Mouse (Mus musculus) forebrain, embryonic 14.5 days (tissue): ENCODE measurements around the gene Itprid1. TPM values are rescaled to one million over a fixed set of nuclear protein-coding genes. Genes with fewer than 3 reads are reported as not detected.
A peak's percentile ranks its signal among the peaks of the same experiment; 100 is the strongest.

ENCODE experiments used
- ATAC-seq: fragments of 200-750 bp; cut with Nextera tagmentation; 2 replicates; pipeline ENCODE4 v1.8.0; 2017; ENCODE audit warnings: mild to moderate bottlenecking, moderate library complexity
- DNase-seq: peaks from one replicate; pipeline ENCODE4 v3.0.0-alpha.2; 2015; ENCODE audit warnings: low spot score
- H3K27ac ChIP-seq: fragments of 300-500 bp; sonication (generic); 2 replicates; pipeline ENCODE4 v1.5.1; 2014; ENCODE audit warnings: low read depth, mild to moderate bottlenecking, control low read depth, low read length, moderate library complexity
- H3K27me3 ChIP-seq: fragments of 300-500 bp; sonication (generic); replicated peaks from 2 replicates; pipeline ENCODE4 v1.6.1; 2014; ENCODE audit warnings: low read length, control low read depth, mixed read lengths; ENCODE audit not compliant: control insufficient read depth, insufficient read depth
- H3K36me3 ChIP-seq: fragments of 300-500 bp; sonication (generic); 2 replicates; pipeline ENCODE4 v1.6.1; 2014; ENCODE audit warnings: low read length, control low read depth; ENCODE audit not compliant: control insufficient read depth, insufficient read depth
- H3K4me1 ChIP-seq: fragments of 300-500 bp; sonication (generic); 2 replicates; pipeline ENCODE4 v1.6.1; 2014; ENCODE audit warnings: antibody characterized with exemption, low read length, control low read depth; ENCODE audit not compliant: control insufficient read depth, insufficient read depth
- H3K4me2 ChIP-seq: fragments of 300-500 bp; sonication (generic); 2 replicates; pipeline ENCODE4 v1.6.1; 2014; ENCODE audit warnings: mild to moderate bottlenecking, control low read depth, low read length
- H3K4me3 ChIP-seq: fragments of 300-500 bp; sonication (generic); 2 replicates; pipeline ENCODE4 v1.5.1; 2014; ENCODE audit warnings: low read depth, low read length, control low read depth
- H3K9ac ChIP-seq: fragments of 300-500 bp; sonication (generic); 2 replicates; pipeline ENCODE4 v1.6.1; 2014; ENCODE audit warnings: mild to moderate bottlenecking, low read length, control low read depth, moderate library complexity
- H3K9me3 ChIP-seq: fragments of 300-500 bp; sonication (generic); replicated peaks from 2 replicates; pipeline ENCODE4 v1.6.1; 2016; ENCODE audit warnings: low read length, control low read depth, mixed read lengths; ENCODE audit not compliant: control insufficient read depth
- WGBS: fragments of 180-500 bp; shearing (Covaris S2); extraction: QIAGEN DNeasy Blood & Tissue Kit; methylation state at CpG from one replicate; pipeline ENCODE4 v1.1.7; 2014; 5-methylcytosine and 5-hydroxymethylcytosine counted together
- polyA plus RNA-seq: library from polyadenylated mRNA; unstranded; fragments of >200 nt; fragmentation: Nextera tagmentation; extraction: Ambion mirVana; gene quantifications from 2 replicates; pipeline ENCODE4 v1.2.1, GENCODE M21; 2014

The Itprid1 gene
- polyA plus RNA-seq = 2.2 and 3.0 TPM in 2 replicates

DNA sequence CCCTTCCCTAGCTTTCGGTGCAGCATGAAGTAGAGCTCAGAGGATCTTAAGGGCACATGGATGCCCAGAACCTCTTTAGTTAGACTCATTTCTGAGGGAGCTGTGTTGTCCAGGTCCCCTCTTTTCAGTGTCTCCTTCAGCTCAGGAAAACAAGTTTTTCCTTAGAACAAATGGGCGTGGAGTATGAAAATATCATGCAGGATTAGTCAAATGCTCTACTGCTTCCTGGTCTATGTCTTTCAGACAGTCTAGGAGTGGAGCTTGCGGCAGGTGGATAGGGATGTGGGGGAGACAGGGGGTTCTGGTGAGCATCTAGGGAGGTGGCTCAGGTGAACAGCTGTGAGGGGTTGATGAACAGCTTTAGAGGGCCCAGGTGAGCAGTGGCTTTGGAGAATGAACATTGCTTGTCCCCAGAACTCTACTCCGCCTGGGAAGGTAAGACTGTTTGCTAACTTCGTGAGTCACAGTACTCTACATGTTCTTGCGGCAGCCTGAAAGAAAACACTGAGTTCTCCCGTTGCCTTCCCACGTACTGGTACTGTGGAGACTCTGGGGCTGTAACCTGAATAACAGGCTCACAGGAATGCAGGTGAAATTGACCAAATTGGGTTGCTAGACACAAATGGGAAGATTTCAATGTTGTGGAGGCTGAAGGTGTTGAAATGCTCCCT lies at the start of gene Itprid1:
Gene Itprid1, plus strand, starts transcription at position 246 of the 671 bp plus-strand sequence.
- Histone ChIP-seq H3K36me3 (no peaks in the 10 kb centered on the region), H3K27ac (no peak within 1 kb of the TSS), H3K9me3 (no peaks in the 10 kb centered on the region), H3K4me3 (no peak within 1 kb of the TSS), H3K4me1 (no peaks in the 10 kb centered on the region), H3K4me2 (no peak within 1 kb of the TSS), H3K27me3 (no peaks in the 10 kb centered on the region), H3K9ac (no peak within 1 kb of the TSS)
- 87% methylated on average over 8 of the region's 8 CpGs for WGBS
- ATAC-seq (no peak), DNase-seq (no peak)

DNA sequence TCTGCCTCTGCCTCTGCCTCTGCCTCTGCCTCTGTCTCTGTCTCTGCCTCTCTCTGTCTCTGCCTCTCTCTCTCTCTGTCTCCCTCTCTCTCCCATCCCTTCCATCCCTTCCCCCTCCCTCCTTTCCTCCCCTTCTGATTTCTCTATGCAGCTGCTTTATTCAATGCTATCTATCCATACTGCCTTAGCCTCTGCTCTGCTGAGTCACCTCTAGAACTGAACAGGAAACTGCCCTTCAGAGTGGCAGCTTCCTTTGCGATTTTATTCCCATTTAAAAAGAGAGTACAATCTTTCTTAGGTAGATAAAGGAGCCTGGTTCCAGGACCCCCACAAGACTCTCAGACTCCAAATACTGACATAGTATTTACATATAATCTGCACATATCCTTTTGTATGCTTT lies 47.1 kb upstream of the Itprid1 start:
- Histone ChIP-seq H3K27ac (no peak overlapping the region), H3K9ac (no peak overlapping the region), H3K27me3 (no peaks in the 10 kb centered on the region), H3K4me2 (no peak overlapping the region), H3K9me3 (no peaks in the 10 kb centered on the region), H3K4me1 (peaks cover 30% of the 10 kb centered on the region), H3K4me3 (no peak overlapping the region), H3K36me3 (no peaks in the 10 kb centered on the region)
- ATAC-seq (no peak), DNase-seq (no peak)
- WGBS = 86% methylated on average over 1 of the region's 1 CpGs

DNA sequence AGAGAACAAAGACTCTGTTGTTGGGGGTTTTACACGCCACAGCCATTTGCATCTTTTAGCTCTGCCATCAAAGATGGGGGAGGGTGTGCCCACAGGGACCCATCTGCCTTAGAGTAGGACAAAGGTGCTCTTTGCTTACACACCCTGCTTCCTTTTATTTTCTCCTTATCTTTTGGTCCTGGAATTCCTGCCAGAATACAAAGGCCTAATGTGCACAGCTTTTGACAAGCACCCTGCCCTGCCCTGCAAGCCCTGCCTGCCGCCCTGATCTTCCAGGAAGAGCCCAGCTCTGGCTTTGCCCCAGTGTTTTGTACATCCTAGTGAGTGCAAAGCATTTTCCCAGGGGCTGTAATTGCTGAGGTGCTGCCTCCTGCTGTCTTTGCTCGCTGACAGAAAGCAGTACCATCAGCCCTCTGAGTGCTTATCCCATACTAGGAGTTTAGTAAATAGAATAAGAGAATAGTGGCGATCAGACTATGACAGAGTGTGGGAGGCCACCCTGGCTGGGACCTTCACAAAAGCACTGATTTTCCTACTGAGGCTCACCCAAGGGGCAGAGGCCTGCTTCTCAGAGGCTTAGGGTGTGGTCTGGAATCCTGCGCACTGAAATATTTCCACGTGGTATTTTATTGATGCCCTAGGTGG lies 44.7 kb upstream of the Itprid1 start:
- peaks cover 30% of the 10 kb centered on the region for H3K4me1 ChIP-seq
- H3K27me3 ChIP-seq = no peaks in the 10 kb centered on the region
- peak overlapping the region; percentile 36 for H3K4me2 ChIP-seq
- peak overlapping the region; percentile 97 for H3K27ac ChIP-seq
- H3K9me3 ChIP-seq = no peaks in the 10 kb centered on the region
- H3K36me3 ChIP-seq = no peaks in the 10 kb centered on the region
- no peak overlapping the region for H3K4me3 ChIP-seq
- WGBS = 1% methylated on average over 6 of the region's 6 CpGs
- peak overlapping the region; percentile 56 for H3K9ac ChIP-seq
- ATAC-seq = peak; percentile 79
- peak; percentile 82 for DNase-seq

DNA sequence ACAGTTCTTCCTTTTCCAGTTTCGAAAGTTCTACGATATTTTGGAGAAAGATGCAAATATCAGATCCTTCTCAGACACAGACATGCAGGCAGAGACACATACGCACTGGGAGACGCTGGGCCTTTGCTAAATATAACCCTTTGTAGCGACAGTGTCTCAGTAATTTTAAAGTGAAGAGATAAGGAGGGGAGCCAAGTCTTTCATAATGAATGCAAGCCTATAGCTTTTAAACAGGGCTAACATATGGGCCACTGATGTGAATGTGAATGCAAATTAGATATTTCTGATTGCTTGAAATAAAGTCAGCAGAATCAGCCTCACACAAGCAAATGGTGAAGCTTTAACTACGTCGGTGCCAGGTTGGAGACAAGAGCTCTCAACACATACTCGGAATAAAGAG lies 44.2 kb upstream of the Itprid1 start:
- H3K9me3 ChIP-seq = no peaks in the 10 kb centered on the region
- H3K4me2 ChIP-seq = peak overlapping the region; percentile 36
- peak; percentile 88 for ATAC-seq
- peaks cover 30% of the 10 kb centered on the region for H3K4me1 ChIP-seq
- peak overlapping the region; percentile 97 for H3K27ac ChIP-seq
- H3K4me3 ChIP-seq = no peak overlapping the region
- no peaks in the 10 kb centered on the region for H3K27me3 ChIP-seq
- H3K9ac ChIP-seq = peak overlapping the region; percentile 56; the same call in 1 of the 2 replicates
- no peaks in the 10 kb centered on the region for H3K36me3 ChIP-seq
- DNase-seq = peak; percentile 92
- WGBS = 14% methylated on average over 8 of the region's 8 CpGs

DNA sequence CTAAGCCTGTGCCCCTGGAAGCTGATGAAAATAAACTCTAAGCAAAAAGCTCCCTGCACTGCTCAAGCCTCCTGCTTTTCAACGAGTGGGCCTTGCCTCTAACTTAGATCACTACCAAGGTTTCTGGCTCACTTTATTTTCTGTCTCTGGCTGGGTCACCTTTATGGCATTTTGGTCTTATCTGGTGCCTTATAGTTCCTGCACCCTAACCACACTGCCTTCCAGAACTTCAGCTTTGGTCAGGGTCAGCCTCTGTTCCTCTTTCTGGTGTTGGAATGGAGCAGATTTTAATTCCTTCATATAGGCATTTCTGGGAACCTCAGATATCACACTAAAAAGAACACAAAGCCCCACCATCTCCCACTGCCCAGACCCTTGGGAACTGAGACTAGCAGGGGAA lies 34.0 kb upstream of the Itprid1 start:
- Histone ChIP-seq H3K36me3 (no peaks in the 10 kb centered on the region), H3K9me3 (no peaks in the 10 kb centered on the region), H3K27me3 (no peaks in the 10 kb centered on the region), H3K4me2 (no peak overlapping the region), H3K4me1 (peaks cover 6% of the 10 kb centered on the region; the same call in 1 of the 2 replicates), H3K4me3 (no peak overlapping the region), H3K27ac (peak overlapping the region; percentile 79; the same call in 1 of the 2 replicates), H3K9ac (no peak overlapping the region)
- DNase-seq = no peak
- WGBS = 76% methylated on average over 1 of the region's 1 CpGs
- ATAC-seq = no peak

DNA sequence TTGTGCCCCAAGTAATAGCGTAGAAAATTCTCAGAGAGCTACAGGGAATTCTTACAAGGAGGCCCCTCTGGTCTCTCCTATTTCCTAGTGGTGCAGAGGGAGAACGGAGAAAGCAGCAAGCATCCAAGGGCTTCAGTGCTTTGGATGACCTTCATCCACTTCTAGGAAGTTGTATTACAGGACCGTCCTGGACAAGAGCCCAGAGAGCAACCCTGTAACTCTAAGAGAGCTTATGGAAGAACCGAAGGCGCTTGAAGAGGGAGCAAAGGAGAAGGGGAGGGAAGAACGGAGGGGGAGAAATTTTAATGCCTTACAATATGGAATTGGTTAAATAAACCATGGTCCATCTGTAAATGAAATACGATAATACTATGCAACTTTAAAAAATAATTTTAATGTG lies 33.3 kb upstream of the Itprid1 start:
- Histone ChIP-seq H3K4me2 (0 out of 2 replicates have a peak overlapping the region, but pooled peaks have one; percentile 23), H3K9ac (0 out of 2 replicates have a peak overlapping the region, but pooled peaks have one; percentile 10), H3K27me3 (no peaks in the 10 kb centered on the region), H3K4me1 (peaks cover 8% of the 10 kb centered on the region; the same call in 1 of the 2 replicates), H3K27ac (peak overlapping the region; percentile 79), H3K4me3 (no peak overlapping the region), H3K36me3 (no peaks in the 10 kb centered on the region), H3K9me3 (no peaks in the 10 kb centered on the region)
- DNase-seq (peak; percentile 41), ATAC-seq (no peak)
- WGBS = 59% methylated on average over 7 of the region's 7 CpGs

DNA sequence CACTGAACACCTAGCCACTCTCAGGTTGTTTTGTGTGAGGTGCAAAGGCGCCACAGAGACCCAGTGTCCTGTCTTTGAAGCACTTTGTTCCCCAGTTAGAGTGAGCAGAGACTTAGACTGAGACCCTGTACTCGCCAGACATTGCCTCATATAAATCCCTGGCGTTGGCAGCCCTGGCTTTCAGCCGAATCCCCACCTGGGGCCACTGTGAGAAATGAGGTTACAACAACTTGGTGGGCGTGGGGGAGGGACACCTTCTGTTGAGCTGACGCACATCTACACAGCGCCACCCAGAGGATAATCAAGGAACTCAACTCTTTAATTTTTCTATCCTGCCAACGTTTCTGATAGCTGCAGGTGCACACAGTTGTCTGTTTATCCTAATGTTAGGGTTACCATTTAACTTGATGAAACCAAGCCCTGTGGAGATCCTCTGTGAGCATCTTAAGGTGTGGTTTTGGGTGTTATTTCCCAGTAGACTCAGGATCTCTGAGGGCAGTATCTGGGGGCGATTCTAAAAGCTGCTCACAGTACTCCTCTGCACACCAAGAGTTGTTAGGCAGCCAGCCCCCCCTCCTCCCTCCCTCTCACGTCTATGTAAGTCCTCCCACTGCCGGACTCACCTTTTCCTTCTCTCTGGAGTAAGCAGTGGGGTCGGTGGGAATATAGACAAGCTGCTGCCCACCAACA lies 32.6 kb upstream of the Itprid1 start:
- Histone ChIP-seq H3K27ac (peak overlapping the region; percentile 79), H3K4me3 (no peak overlapping the region), H3K9ac (no peak overlapping the region), H3K27me3 (no peaks in the 10 kb centered on the region), H3K9me3 (no peaks in the 10 kb centered on the region), H3K4me2 (no peak overlapping the region; the same call in 1 of the 2 replicates), H3K4me1 (peaks cover 8% of the 10 kb centered on the region; the same call in 1 of the 2 replicates), H3K36me3 (no peaks in the 10 kb centered on the region)
- 22% methylated on average over 12 of the region's 12 CpGs for WGBS
- DNase-seq = peak; percentile 95
- peak; percentile 93 for ATAC-seq

DNA sequence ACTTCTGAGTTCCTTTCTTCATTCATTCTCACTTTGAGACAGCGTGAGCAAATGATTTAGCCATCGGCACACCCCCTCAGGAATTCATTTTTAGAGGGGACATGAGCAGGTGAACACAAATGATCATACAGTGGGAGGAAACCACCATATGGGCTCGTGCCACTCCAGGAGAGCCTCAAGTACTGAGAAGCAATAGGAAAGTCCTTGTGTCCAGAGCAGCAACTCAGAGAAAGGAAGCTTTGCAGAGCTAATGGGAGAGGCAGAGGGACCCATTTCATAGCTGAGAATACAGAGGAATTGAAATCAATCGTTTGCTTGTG lies 32.1 kb upstream of the Itprid1 start:
- DNase-seq (no peak), ATAC-seq (0 out of 2 replicates have a peak, but pooled peaks have one; percentile 10)
- Histone ChIP-seq H3K4me2 (no peak overlapping the region), H3K27me3 (no peaks in the 10 kb centered on the region), H3K9me3 (no peaks in the 10 kb centered on the region), H3K36me3 (no peaks in the 10 kb centered on the region), H3K4me3 (no peak overlapping the region), H3K27ac (peak overlapping the region; percentile 70; the same call in 1 of the 2 replicates), H3K4me1 (peaks cover 8% of the 10 kb centered on the region; the same call in 1 of the 2 replicates), H3K9ac (no peak overlapping the region)
- 89% methylated on average over 4 of the region's 4 CpGs for WGBS
